ENCODE assay signal across 8 mouse cellular contexts in the genomic region with DNA sequence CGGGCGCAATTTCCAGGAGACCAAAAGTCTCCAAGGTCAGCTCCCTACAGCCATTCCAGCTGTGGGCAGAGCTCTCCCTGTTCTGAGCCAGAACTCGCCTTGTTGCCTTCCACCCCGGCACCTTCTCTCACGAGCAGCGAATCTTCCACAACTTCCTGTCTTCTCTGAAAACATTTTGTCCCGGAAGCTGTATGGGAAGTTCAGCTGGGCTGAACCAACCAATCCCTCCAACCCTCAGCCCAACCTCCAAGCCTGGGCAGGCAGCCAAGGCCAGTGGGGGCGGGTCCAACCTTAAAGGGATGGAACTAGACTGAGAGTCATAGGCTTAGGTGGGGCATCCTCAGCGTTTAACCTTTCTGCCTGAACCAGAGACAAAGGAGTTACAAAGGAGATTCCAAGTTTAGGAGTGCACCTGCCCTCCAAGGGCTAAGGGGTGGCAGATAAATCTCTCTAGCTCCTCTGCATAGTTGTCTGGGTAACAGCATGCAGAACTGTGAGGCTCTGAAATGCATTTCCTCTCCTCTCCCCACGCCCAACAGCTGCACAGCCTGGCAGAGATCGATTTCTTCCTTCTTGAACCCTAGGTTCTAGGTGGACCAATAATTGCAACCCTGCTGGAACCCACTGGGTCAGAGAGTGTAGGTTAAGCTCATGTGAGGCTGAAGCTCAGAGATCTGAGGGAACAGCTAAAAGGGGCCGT. TPM values are rescaled to one million over a fixed set of nuclear protein-coding genes. Genes with fewer than 3 reads are reported as not detected.
DNase-seq lines count a peak whose midpoint lies in the region; ATAC-seq lines count a peak whose summit lies in the region.

Gene Cyp4f13 (minus strand): TSS at position 188 of the 700 bp plus-strand sequence.

- H3K36me3 ChIP-seq in heart, embryonic 13.5 days = 0 out of 2 replicates have a peak, but pooled peaks cover 5% of the 10 kb centered on the region
- no peaks in the 10 kb centered on the region for H3K36me3 ChIP-seq in liver, embryonic 13.5 days
- H3K36me3 ChIP-seq in stomach, embryonic 16.5 days (ENCODE audit: control insufficient read depth, insufficient read depth, low read length) = no peaks in the 10 kb centered on the region

- H3K4me1 ChIP-seq in heart, embryonic 13.5 days = peaks cover 16% of the 10 kb centered on the region
- H3K4me1 ChIP-seq in liver, embryonic 13.5 days (replicated peaks) = peaks cover 19% of the 10 kb centered on the region
- peaks cover 11% of the 10 kb centered on the region for H3K4me1 ChIP-seq in stomach, embryonic 16.5 days (ENCODE audit: control insufficient read depth, insufficient read depth, low read length)

- no peaks in the 10 kb centered on the region for H3K9me3 ChIP-seq in heart, embryonic 13.5 days
- H3K9me3 ChIP-seq in liver, embryonic 13.5 days (replicated peaks) = no peaks in the 10 kb centered on the region
- no peaks in the 10 kb centered on the region for H3K9me3 ChIP-seq in stomach, embryonic 16.5 days (replicated peaks; ENCODE audit: control insufficient read depth, low read length)

- peak within 1 kb of the TSS; percentile 74 for H3K27ac ChIP-seq in heart, embryonic 13.5 days (replicated peaks)
- peak within 1 kb of the TSS; percentile 59; the same call in 1 of the 2 replicates for H3K27ac ChIP-seq in liver, embryonic 13.5 days
- H3K27ac ChIP-seq in stomach, embryonic 16.5 days (ENCODE audit: low read length) = peak within 1 kb of the TSS; percentile 87

- ATAC-seq in heart, embryonic 13.5 days (ENCODE audit: extremely low read depth, insufficient number of reproducible peaks, low FRiP score, low TSS enrichment) = peak; percentile 88
- peak; percentile 95 for ATAC-seq in liver, embryonic 13.5 days (ENCODE audit: low read depth)
- ATAC-seq in stomach, embryonic 16.5 days (ENCODE audit: insufficient read depth, low FRiP score) = peak; percentile 97

- DNase-seq in CD4-positive helper T cell, adult 2 months (ENCODE audit: low read depth, low spot score) = peak; percentile 96
- DNase-seq in brain, embryonic 18.5 days (ENCODE audit: low read depth, low spot score) = peak; percentile 70
- peak; percentile 37 for DNase-seq in fat pad, adult 2 months (ENCODE audit: extremely low read depth, low read depth, low spot score)
- peak; percentile 97 for DNase-seq in kidney, postnatal 14 days
- DNase-seq in liver, embryonic 13.5 days = peak; percentile 70
- peak; percentile 40 for DNase-seq in neural tube, embryonic 10.5 days (ENCODE audit: extremely low spot score, low spot score)

- peak within 1 kb of the TSS; percentile 66 for H3K4me3 ChIP-seq in heart, embryonic 13.5 days
- H3K4me3 ChIP-seq in liver, embryonic 13.5 days (replicated peaks) = peak within 1 kb of the TSS; percentile 65
- peak within 1 kb of the TSS; percentile 75 for H3K4me3 ChIP-seq in stomach, embryonic 16.5 days (replicated peaks; ENCODE audit: low read length)

- 21% methylated on average over 12 of the region's 12 CpGs for WGBS in heart, embryonic 13.5 days
- WGBS in liver, embryonic 13.5 days (ENCODE audit: insufficient replicate concordance) = 9% methylated on average over 12 of the region's 12 CpGs
- 12% methylated on average over 12 of the region's 12 CpGs for WGBS in stomach, embryonic 16.5 days

- H3K9ac ChIP-seq in heart, embryonic 13.5 days = peak within 1 kb of the TSS; percentile 83
- H3K9ac ChIP-seq in liver, embryonic 13.5 days = peak within 1 kb of the TSS; percentile 71
- peak within 1 kb of the TSS; percentile 82 for H3K9ac ChIP-seq in stomach, embryonic 16.5 days (ENCODE audit: low read length)

- H3K27me3 ChIP-seq in heart, embryonic 13.5 days (replicated peaks) = peaks cover 4% of the 10 kb centered on the region; the same call in 1 of the 2 replicates
- H3K27me3 ChIP-seq in liver, embryonic 13.5 days = 0 out of 2 replicates have a peak, but pooled peaks cover 3% of the 10 kb centered on the region
- H3K27me3 ChIP-seq in stomach, embryonic 16.5 days (ENCODE audit: control insufficient read depth, insufficient read depth, low read length) = no peaks in the 10 kb centered on the region

- H3K4me2 ChIP-seq in heart, embryonic 13.5 days = peak within 1 kb of the TSS; percentile 93
- H3K4me2 ChIP-seq in liver, embryonic 13.5 days = peak within 1 kb of the TSS; percentile 80
- peak within 1 kb of the TSS; percentile 95 for H3K4me2 ChIP-seq in stomach, embryonic 16.5 days (ENCODE audit: low read depth, low read length)

RNA-seq across cellular contexts. Expression of gene Cyp4f13, which starts in this region (rescaled TPM):
- 6.9 and 9.1 TPM in 2 replicates for polyA plus RNA-seq in heart, embryonic 13.5 days (2015; fragmentation: Nextera tagmentation; extraction: Ambion mirVana)
- polyA plus RNA-seq in liver, embryonic 13.5 days (2015; fragmentation: Nextera tagmentation; extraction: Ambion mirVana) = 4.0 and 5.0 TPM in 2 replicates
- 18.3 and 20.4 TPM in 2 replicates for polyA plus RNA-seq in stomach, embryonic 16.5 days (2015; fragmentation: Nextera tagmentation; extraction: Ambion mirVana)

Comparison
In these comparisons a context has a peak if more than half of its experiments do, and no peak if none do; other contexts are left out.
1. Peak in every context shown above with its lines: DNase-seq, ATAC-seq, H3K4me3 ChIP-seq and H3K27ac ChIP-seq.
2. DNase-seq: peak in every context shown above with its lines; median percentile 97 in kidney, postnatal 14 days; 96 in CD4-positive helper T cell, adult 2 months; 70 in brain, embryonic 18.5 days; 70 in liver, embryonic 13.5 days; 40 in neural tube, embryonic 10.5 days; 37 in fat pad, adult 2 months.